Mouse (Mus musculus) midbrain, embryonic 11.5 days (tissue): Measurements from ENCODE around the gene Dgka. TPM values are rescaled to one million over a fixed set of nuclear protein-coding genes. Genes with fewer than 3 reads are reported as not detected.

Experiments
- ATAC-seq: fragments of 200-750 bp; cut with Nextera tagmentation; 2 replicates; pipeline ENCODE4 v1.8.0; 2017; ENCODE audit warnings: moderate TSS enrichment, moderate library complexity; ENCODE audit not compliant: low FRiP score
- DNase-seq: peaks from one replicate; pipeline ENCODE4 v3.0.0; 2015; ENCODE audit warnings: low spot score; ENCODE audit errors: missing footprints
- H3K27ac ChIP-seq: fragments of 300-500 bp; sonication (generic); 2 replicates; pipeline ENCODE4 v1.5.1; 2014; ENCODE audit warnings: low read depth, low read length
- H3K27me3 ChIP-seq: fragments of 300-500 bp; sonication (generic); 2 replicates; pipeline ENCODE4 v1.6.1; 2014; ENCODE audit warnings: mild to moderate bottlenecking, low read length, moderate library complexity, mixed read lengths; ENCODE audit not compliant: control insufficient read depth, insufficient read depth
- H3K36me3 ChIP-seq: fragments of 300-500 bp; sonication (generic); 2 replicates; pipeline ENCODE4 v1.6.1; 2014; ENCODE audit warnings: mild to moderate bottlenecking, low read length, moderate library complexity, mixed read lengths; ENCODE audit not compliant: control insufficient read depth, insufficient read depth
- H3K4me1 ChIP-seq: fragments of 300-500 bp; sonication (generic); 2 replicates; pipeline ENCODE4 v1.6.1; 2014; ENCODE audit warnings: low read length; ENCODE audit not compliant: control insufficient read depth, insufficient read depth
- H3K4me2 ChIP-seq: fragments of 300-500 bp; sonication (generic); 2 replicates; pipeline ENCODE4 v1.6.1; 2014; ENCODE audit warnings: mild to moderate bottlenecking, moderate library complexity
- H3K4me3 ChIP-seq: fragments of 300-500 bp; sonication (generic); 2 replicates; pipeline ENCODE4 v1.5.1; 2014; ENCODE audit warnings: low read depth, low read length
- H3K9ac ChIP-seq: fragments of 300-500 bp; sonication (generic); 2 replicates; pipeline ENCODE4 v1.6.1; 2014; ENCODE audit warnings: low read length
- H3K9me3 ChIP-seq: fragments of 300-500 bp; sonication (generic); 2 replicates; pipeline ENCODE4 v1.6.1; 2016; ENCODE audit warnings: low read length; ENCODE audit not compliant: control insufficient read depth
- WGBS: fragments of 180-500 bp; shearing (Covaris S2); extraction: QIAGEN DNeasy Blood & Tissue Kit; methylation state at CpG from one replicate; pipeline ENCODE4 v1.1.7; 2014; 5-methylcytosine and 5-hydroxymethylcytosine counted together
- polyA plus RNA-seq: library from polyadenylated mRNA; unstranded; fragments of >200 nt; fragmentation: Nextera tagmentation; extraction: Ambion mirVana; gene quantifications from 2 replicates; pipeline ENCODE4 v1.2.1, GENCODE M21; 2014

The Dgka gene
- polyA plus RNA-seq, 1 experiment from 2014 or later = 5.7 TPM

- Histone ChIP-seq H3K9ac (no peak overlapping the region), H3K4me2 (peak overlapping the region; percentile 37; the same call in 1 of the 2 replicates), H3K27me3 (no peaks in the 10 kb centered on the region), H3K4me1 (peaks cover 7% of the 10 kb centered on the region; the same call in 1 of the 2 replicates), H3K36me3 (peaks cover 4% of the 10 kb centered on the region), H3K9me3 (no peaks in the 10 kb centered on the region), H3K4me3 (no peak overlapping the region), H3K27ac (no peak overlapping the region)
- peak; percentile 87 for DNase-seq
- ATAC-seq = no peak
- 85% methylated on average over 6 of the region's 6 CpGs for WGBS
Measured at GRCm38 (mm10) chr10:128697072-128697725, 47.5 kb downstream of the Dgka start.

GRCm38 (mm10) chr10:128695992-128696807 lies 48.5 kb downstream of the Dgka start, which contains the start of gene Rab5b:
Gene Rab5b (minus strand): TSS chr10:128696264.
- H3K27me3 ChIP-seq = no peaks in the 10 kb centered on the region
- 1% methylated on average over 40 of the region's 40 CpGs for WGBS

GRCm38 (mm10) chr10:128695411-128695991 lies 49.2 kb downstream of the Dgka start:
- ATAC-seq (no peak), DNase-seq (peak; percentile 91)
- under 1% methylated on average over 22 of the region's 22 CpGs for WGBS
- Histone ChIP-seq H3K27ac (peak overlapping the region; percentile 88), H3K4me1 (peaks cover 7% of the 10 kb centered on the region; the same call in 1 of the 2 replicates), H3K9me3 (no peaks in the 10 kb centered on the region), H3K9ac (peak overlapping the region; percentile 89), H3K36me3 (peaks cover 4% of the 10 kb centered on the region), H3K4me3 (peak overlapping the region; percentile 70), H3K27me3 (no peaks in the 10 kb centered on the region), H3K4me2 (peak overlapping the region; percentile 80)

More at GRCm38 (mm10) chr10:128695992-128696807, 48.5 kb downstream of the Dgka start, which contains the start of gene Rab5b:
- Histone ChIP-seq H3K27ac (peak within 1 kb of the TSS; percentile 88), H3K4me1 (peaks cover 7% of the 10 kb centered on the region; the same call in 1 of the 2 replicates), H3K36me3 (peaks cover 4% of the 10 kb centered on the region), H3K9me3 (no peaks in the 10 kb centered on the region), H3K4me3 (peak within 1 kb of the TSS; percentile 70), H3K4me2 (peak within 1 kb of the TSS; percentile 80), H3K9ac (peak within 1 kb of the TSS; percentile 89)
- ATAC-seq (peak; percentile 99), DNase-seq (peak; percentile 100)

- DNase-seq (no peak), ATAC-seq (no peak)
- Histone ChIP-seq H3K9ac (peak overlapping the region; percentile 62), H3K4me3 (peak overlapping the region; percentile 48), H3K4me1 (peaks cover 10% of the 10 kb centered on the region), H3K27me3 (no peaks in the 10 kb centered on the region), H3K9me3 (no peaks in the 10 kb centered on the region), H3K4me2 (peak overlapping the region; percentile 79), H3K36me3 (no peaks in the 10 kb centered on the region; the same call in 1 of the 2 replicates), H3K27ac (no peak overlapping the region; the same call in 1 of the 2 replicates)
- 4% methylated on average over 9 of the region's 9 CpGs for WGBS
Measured at GRCm38 (mm10) chr10:128674469-128675008, 70.1 kb downstream of the Dgka start.

GRCm38 (mm10) chr10:128673763-128674468 lies 70.7 kb downstream of the Dgka start, which contains the start of gene Suox:
Gene Suox (minus strand): TSS chr10:128674073.
- Histone ChIP-seq H3K27ac (no peak within 1 kb of the TSS; the same call in 1 of the 2 replicates), H3K9ac (peak within 1 kb of the TSS; percentile 62), H3K36me3 (no peaks in the 10 kb centered on the region), H3K4me3 (peak within 1 kb of the TSS; percentile 48), H3K4me2 (peak within 1 kb of the TSS; percentile 79), H3K4me1 (peaks cover 11% of the 10 kb centered on the region), H3K27me3 (no peaks in the 10 kb centered on the region), H3K9me3 (no peaks in the 10 kb centered on the region)
- under 1% methylated on average over 60 of the region's 60 CpGs for WGBS
- DNase-seq = peak; percentile 99
- ATAC-seq = peak; percentile 95

GRCm38 (mm10) chr10:128671148-128671547 lies 73.5 kb downstream of the Dgka start:
- WGBS = 91% methylated on average over 9 of the region's 9 CpGs

More at GRCm38 (mm10) chr10:128671148-128671547, 73.5 kb downstream of the Dgka start:
- Histone ChIP-seq H3K4me1 (peaks cover 18% of the 10 kb centered on the region), H3K27me3 (no peaks in the 10 kb centered on the region), H3K27ac (no peak overlapping the region), H3K9me3 (no peaks in the 10 kb centered on the region), H3K9ac (no peak overlapping the region), H3K36me3 (no peaks in the 10 kb centered on the region), H3K4me2 (no peak overlapping the region), H3K4me3 (no peak overlapping the region)
- DNase-seq = peak; percentile 8
- ATAC-seq = no peak
